Mouse (Mus musculus) cerebellum, adult 2 months (tissue): ENCODE results near the gene Rft1.

Source experiments
- CTCF ChIP-seq: fragments of 200-500 bp; IDR thresholded peaks from 2 replicates; pipeline ENCODE4 v1.5.1; 2011; ENCODE audit warnings: low read depth, mild to moderate bottlenecking, control low read depth, low read length, moderate library complexity, borderline replicate concordance; ENCODE audit not compliant: insufficient read depth
- POLR2A ChIP-seq: fragments of 200-500 bp; IDR thresholded peaks from 2 replicates; pipeline ENCODE4 v1.6.1; 2011; ENCODE audit warnings: low read length, control low read depth, borderline replicate concordance; ENCODE audit not compliant: insufficient read depth

DNA sequence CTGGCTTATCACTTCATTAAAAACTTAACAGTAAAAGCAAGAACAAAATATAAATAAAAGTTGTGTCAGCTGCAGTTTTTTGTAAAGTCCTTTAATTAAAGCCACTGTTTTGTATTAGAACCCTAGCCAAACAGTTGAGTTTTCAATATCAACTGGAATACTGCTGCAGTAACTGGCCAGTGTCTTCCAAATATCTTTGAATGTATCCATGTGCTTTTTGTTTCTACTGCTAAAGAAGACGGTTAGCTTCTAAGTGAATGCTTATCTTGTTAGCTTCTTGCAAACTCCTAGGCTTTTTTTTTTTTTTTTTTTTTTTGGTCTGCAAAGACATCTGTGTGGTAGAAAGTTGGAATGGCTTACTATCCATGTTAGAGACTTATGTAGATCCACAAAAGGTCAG lies 65.4 kb downstream of the Rft1 start:
- no peak for TF ChIP-seq POLR2A
- no peak for TF ChIP-seq CTCF
